In the genomic region with DNA sequence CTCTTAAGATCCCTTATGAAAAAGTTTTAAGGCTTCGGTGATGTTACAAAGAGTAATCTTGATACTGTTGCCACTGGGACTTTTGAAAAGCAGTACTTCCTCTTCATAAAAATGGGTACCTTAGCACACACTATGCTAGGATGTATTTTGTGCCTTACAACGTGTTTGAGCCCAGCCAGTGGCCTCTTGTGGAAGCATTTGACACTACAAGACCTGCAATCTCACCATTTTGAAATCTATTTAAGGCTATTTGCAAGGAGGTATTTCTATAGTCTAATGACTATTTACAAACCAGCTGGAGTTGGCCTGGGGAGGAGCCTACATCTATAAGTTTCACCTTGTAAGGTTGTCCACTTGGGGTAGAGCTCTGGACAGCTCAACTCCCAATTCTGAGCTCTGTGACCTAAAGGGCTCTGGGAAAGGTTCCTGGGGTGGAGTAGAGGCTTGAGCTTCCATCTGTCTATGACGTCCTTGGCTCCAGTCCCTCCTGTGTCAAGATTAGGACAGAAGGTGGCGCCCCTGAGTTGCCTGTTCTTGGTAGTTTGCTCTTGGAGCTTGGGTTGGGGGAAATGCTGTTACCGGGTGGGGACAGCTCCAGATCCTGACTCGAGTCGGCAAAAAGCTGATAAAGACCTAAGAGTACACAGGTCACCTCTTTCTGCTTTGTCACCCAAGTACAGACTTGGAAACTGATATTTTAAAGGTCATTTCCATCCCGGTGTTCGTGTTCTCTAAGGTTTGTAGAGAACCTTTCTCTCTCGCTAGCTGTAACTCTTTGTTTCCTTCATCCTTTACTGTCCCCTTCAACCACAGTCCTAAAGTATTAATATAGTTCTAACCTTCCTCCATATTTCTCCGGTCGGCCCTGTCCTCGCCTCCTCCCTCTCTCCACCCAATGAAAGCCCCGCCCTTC, we compare ENCODE assay signal across 8 mouse cellular contexts. TPM values are rescaled to one million over a fixed set of nuclear protein-coding genes. Genes with fewer than 3 reads are reported as not detected.
DNase-seq lines count a peak whose midpoint lies in the region; ATAC-seq and TF ChIP-seq lines count a peak whose summit lies in the region.

No protein-coding gene starts in this region.

- peaks cover 8% of the 10 kb centered on the region for H3K4me1 ChIP-seq in cortical plate, adult 2 months (ENCODE audit: control insufficient read depth, insufficient read depth, low read length)
- H3K4me1 ChIP-seq in hindbrain, postnatal 0 days (ENCODE audit: insufficient read depth, low read length) = peaks cover 27% of the 10 kb centered on the region

- H3K36me3 ChIP-seq in hindbrain, postnatal 0 days (ENCODE audit: insufficient read depth, low read length) = peaks cover 36% of the 10 kb centered on the region

- TF ChIP-seq CTCF in cortical plate, adult 2 months (IDR thresholded peaks at IDR 0.05; ENCODE audit: extremely low read depth, insufficient read depth, low read length) = peak; percentile 75
- peak; percentile 74 for TF ChIP-seq CTCF in gastrocnemius, adult 2 months (IDR thresholded peaks at IDR 0.05)
- TF ChIP-seq CTCF in hindbrain, postnatal 0 days (IDR thresholded peaks at IDR 0.05; ENCODE audit: low read depth) = peak; percentile 84
- TF ChIP-seq CTCF in left cerebral cortex, adult 2 months (IDR thresholded peaks at IDR 0.05) = peak; percentile 73

- no peaks in the 10 kb centered on the region for H3K9me3 ChIP-seq in hindbrain, postnatal 0 days (ENCODE audit: low read length)

- peak; percentile 54 for ATAC-seq in activated CD4-positive, CD25-positive, alpha-beta regulatory T cell, adult 4 months
- ATAC-seq in hindbrain, postnatal 0 days = peak; percentile 58
- peak; percentile 58 for ATAC-seq in megakaryocyte, adult 5-6 weeks (ENCODE audit: poor library complexity, severe bottlenecking)

- intact Hi-C loops in gastrocnemius, adult 2 months (cut with DNase I) = loop anchor here (2.0 to 5.0 kb wide), 2 partner anchors 51 to 96 kb away; no protein-coding TSS in a partner anchor
- intact Hi-C loops in left cerebral cortex, adult 2 months (cut with DNase I) = loop anchor here (2.0 to 5.0 kb wide), 2 partner anchors 98 to 181 kb away; a partner anchor contains a TSS

- 8% methylated on average over 14 of the region's 14 CpGs for WGBS in hindbrain, postnatal 0 days

- peak overlapping the region; percentile 61; the same call in 1 of the 2 replicates for H3K9ac ChIP-seq in hindbrain, postnatal 0 days (replicated peaks; ENCODE audit: low read length)

- H3K4me3 ChIP-seq in cortical plate, adult 2 months (ENCODE audit: insufficient read depth, low read length) = peak overlapping the region; percentile 72
- peak overlapping the region; percentile 79 for H3K4me3 ChIP-seq in gastrocnemius, adult 2 months
- peak overlapping the region; percentile 72 for H3K4me3 ChIP-seq in hindbrain, postnatal 0 days (ENCODE audit: low read length)
- peak overlapping the region; percentile 87 for H3K4me3 ChIP-seq in left cerebral cortex, adult 2 months

- TF ChIP-seq POLR2A in cortical plate, adult 2 months (IDR thresholded peaks at IDR 0.05; ENCODE audit: extremely low read depth, insufficient read depth, low read length) = peak; percentile 42; the same call in 1 of the 2 replicates

- 0 out of 2 replicates have a peak overlapping the region, but pooled peaks have one; percentile 15 for H3K27ac ChIP-seq in cortical plate, adult 2 months (ENCODE audit: insufficient read depth, low read length)
- H3K27ac ChIP-seq in gastrocnemius, adult 2 months = peak overlapping the region; percentile 88
- peak overlapping the region; percentile 78; the same call in 1 of the 2 replicates for H3K27ac ChIP-seq in hindbrain, postnatal 0 days
- H3K27ac ChIP-seq in left cerebral cortex, adult 2 months = peak overlapping the region; percentile 45

- peak; percentile 90 for DNase-seq in gastrocnemius, adult 2 months
- DNase-seq in hindbrain, postnatal 0 days (ENCODE audit: low spot score) = peak; percentile 92
- peak; percentile 80 to 84 for DNase-seq in left cerebral cortex, adult 2 months (ENCODE audit: extremely low spot score in 1 of 2, low spot score in 2 of 2)
- DNase-seq in right cerebral cortex, adult 18-20 months = peak; percentile 86
- DNase-seq in urinary bladder, adult 2 months (ENCODE audit: low spot score) = peak; percentile 54

- peak overlapping the region; percentile 88 for H3K4me2 ChIP-seq in hindbrain, postnatal 0 days (ENCODE audit: low read depth, low read length)

- no peaks in the 10 kb centered on the region for H3K27me3 ChIP-seq in hindbrain, postnatal 0 days (ENCODE audit: insufficient read depth, low read length)

RNA-seq across cellular contexts. Expression of a gene that starts 0.5 kb away (rescaled TPM):
- 10 to 100 TPM; 44.1 to 53.3 TPM for polyA plus RNA-seq in activated CD4-positive, CD25-positive, alpha-beta regulatory T cell, adult 4 months (2017; shearing (Covaris generic))
- polyA plus RNA-seq in cortical plate, adult 2 months (2012; rRNA removed) = 30.2 and 32.1 TPM in 2 replicates
- 10 to 100 TPM; 12.7 to 13.2 TPM for total RNA-seq in gastrocnemius, adult 2 months (2021)
- 14.3 and 15.0 TPM in 2 replicates for total RNA-seq in hindbrain, postnatal 0 days (2014; rRNA removed)
- 10.2 and 10.6 TPM in 2 replicates for polyA plus RNA-seq in hindbrain, postnatal 0 days (2015; fragmentation: Nextera tagmentation; extraction: Ambion mirVana)
- 10 to 100 TPM; 42.2 to 45.1 TPM for total RNA-seq in left cerebral cortex, adult 2 months (2021)
- total RNA-seq in megakaryocyte, adult 5-6 weeks (2015) = 51.3 and 53.5 TPM in 2 replicates
- total RNA-seq in megakaryocyte, adult 5-6 weeks (2017) = 21.3 and 27.4 TPM in 2 replicates
- 29.1 and 31.5 TPM in 2 replicates for polyA plus RNA-seq in urinary bladder, adult 2 months (2012; rRNA removed)

RNA-seq across cellular contexts. Expression of a gene that starts 7.8 kb away (rescaled TPM):
- polyA plus RNA-seq in activated CD4-positive, CD25-positive, alpha-beta regulatory T cell, adult 4 months (2017; shearing (Covaris generic)) = 100 to 1,000 TPM; 413 to 469 TPM
- 1,438 and 1,451 TPM in 2 replicates for polyA plus RNA-seq in cortical plate, adult 2 months (2012; rRNA removed)
- 1,000 to 10,000 TPM; 3,225 to 4,497 TPM for total RNA-seq in gastrocnemius, adult 2 months (2021)
- total RNA-seq in hindbrain, postnatal 0 days (2014; rRNA removed) = 6,623 and 6,768 TPM in 2 replicates
- polyA plus RNA-seq in hindbrain, postnatal 0 days (2015; fragmentation: Nextera tagmentation; extraction: Ambion mirVana) = 2,401 and 2,438 TPM in 2 replicates
- 1,000 to 10,000 TPM; 1,628 to 1,633 TPM for total RNA-seq in left cerebral cortex, adult 2 months (2021)
- 902 and 936 TPM in 2 replicates for total RNA-seq in megakaryocyte, adult 5-6 weeks (2015)
- 1,533 and 1,600 TPM in 2 replicates for total RNA-seq in megakaryocyte, adult 5-6 weeks (2017)
- polyA plus RNA-seq in urinary bladder, adult 2 months (2012; rRNA removed) = 1,011 and 1,131 TPM in 2 replicates

RNA-seq across cellular contexts. Expression of a gene that starts 32.2 kb away (rescaled TPM):
- 100 to 1,000 TPM; 194 to 285 TPM for polyA plus RNA-seq in activated CD4-positive, CD25-positive, alpha-beta regulatory T cell, adult 4 months (2017; shearing (Covaris generic))
- polyA plus RNA-seq in cortical plate, adult 2 months (2012; rRNA removed) = 66.9 and 67.7 TPM in 2 replicates
- 10 to 100 TPM; 75.4 to 81.3 TPM for total RNA-seq in gastrocnemius, adult 2 months (2021)
- total RNA-seq in hindbrain, postnatal 0 days (2014; rRNA removed) = 81.6 and 87.7 TPM in 2 replicates
- 417 and 428 TPM in 2 replicates for polyA plus RNA-seq in hindbrain, postnatal 0 days (2015; fragmentation: Nextera tagmentation; extraction: Ambion mirVana)
- total RNA-seq in left cerebral cortex, adult 2 months (2021) = 100 to 1,000 TPM; 121 to 123 TPM
- 118 and 120 TPM in 2 replicates for total RNA-seq in megakaryocyte, adult 5-6 weeks (2015)
- 140 and 162 TPM in 2 replicates for total RNA-seq in megakaryocyte, adult 5-6 weeks (2017)
- polyA plus RNA-seq in urinary bladder, adult 2 months (2012; rRNA removed) = 72.0 and 90.7 TPM in 2 replicates

RNA-seq across cellular contexts. Expression of a gene that starts 55.5 kb away (rescaled TPM):
- polyA plus RNA-seq in activated CD4-positive, CD25-positive, alpha-beta regulatory T cell, adult 4 months (2017; shearing (Covaris generic)) = 1,000 to 10,000 TPM; 1,124 to 1,330 TPM
- 175 and 177 TPM in 2 replicates for polyA plus RNA-seq in cortical plate, adult 2 months (2012; rRNA removed)
- 100 to 1,000 TPM; 385 to 418 TPM for total RNA-seq in gastrocnemius, adult 2 months (2021)
- total RNA-seq in hindbrain, postnatal 0 days (2014; rRNA removed) = 295 and 315 TPM in 2 replicates
- 450 and 463 TPM in 2 replicates for polyA plus RNA-seq in hindbrain, postnatal 0 days (2015; fragmentation: Nextera tagmentation; extraction: Ambion mirVana)
- 100 to 1,000 TPM; 310 to 314 TPM for total RNA-seq in left cerebral cortex, adult 2 months (2021)
- 699 and 796 TPM in 2 replicates for total RNA-seq in megakaryocyte, adult 5-6 weeks (2015)
- total RNA-seq in megakaryocyte, adult 5-6 weeks (2017) = 1,510 and 1,709 TPM in 2 replicates
- 331 and 455 TPM in 2 replicates for polyA plus RNA-seq in urinary bladder, adult 2 months (2012; rRNA removed)

Comparison
In these comparisons a context has a peak if more than half of its experiments do, and no peak if none do; other contexts are left out.
1. Peak in every context shown above with its lines: DNase-seq, ATAC-seq, H3K4me3 ChIP-seq and H3K27ac ChIP-seq.
2. H3K27ac ChIP-seq: peak in every context shown above with its lines; median percentile 88 in gastrocnemius, adult 2 months; 78 in hindbrain, postnatal 0 days; 45 in left cerebral cortex, adult 2 months; 15 in cortical plate, adult 2 months.